Mouse (Mus musculus) liver, postnatal 0 days (tissue): ENCODE measurements around the gene Meig1. TPM values are rescaled to one million over a fixed set of nuclear protein-coding genes. Genes with fewer than 3 reads are reported as not detected.
"Not testable (repeated sequence)": the region's sequence is repeated elsewhere in the genome, so short reads cannot be mapped to it uniquely, and the experiment has no call there.

Experiments used
- ATAC-seq: fragments of 200-750 bp; cut with Nextera tagmentation; 2 replicates; pipeline ENCODE4 v1.8.0; 2017; ENCODE audit warnings: mild to moderate bottlenecking, moderate library complexity
- DNase-seq: peaks from one replicate; pipeline ENCODE4 v3.0.0-alpha.2; 2016
- H3K27ac ChIP-seq: fragments of 300-500 bp; sonication (generic); 2 replicates; pipeline ENCODE4 v1.5.1; 2014; ENCODE audit warnings: antibody characterized with exemption, moderate library complexity, mild to moderate bottlenecking, low read depth
- H3K27me3 ChIP-seq: fragments of 300-500 bp; sonication (generic); 2 replicates; pipeline ENCODE4 v1.6.1; 2014; ENCODE audit warnings: low read length, control low read depth, mixed read lengths; ENCODE audit not compliant: insufficient read depth
- H3K36me3 ChIP-seq: fragments of 300-500 bp; sonication (generic); replicated peaks from 2 replicates; pipeline ENCODE4 v1.6.1; 2014; ENCODE audit warnings: mild to moderate bottlenecking, control low read depth, low read length, moderate library complexity, mixed read lengths; ENCODE audit not compliant: insufficient read depth
- H3K4me1 ChIP-seq: fragments of 300-500 bp; sonication (generic); 2 replicates; pipeline ENCODE4 v1.6.1; 2014; ENCODE audit warnings: antibody characterized with exemption, mild to moderate bottlenecking, control low read depth; ENCODE audit not compliant: insufficient read depth
- H3K4me2 ChIP-seq: fragments of 300-500 bp; sonication (generic); 2 replicates; pipeline ENCODE4 v1.6.1; 2014; ENCODE audit warnings: low read depth, mild to moderate bottlenecking, low read length, moderate library complexity, mixed read lengths
- H3K4me3 ChIP-seq: fragments of 300-500 bp; sonication (generic); 2 replicates; pipeline ENCODE4 v1.5.1; 2014; ENCODE audit warnings: low read depth, low read length
- H3K9ac ChIP-seq: fragments of 300-500 bp; sonication (generic); replicated peaks from 2 replicates; pipeline ENCODE4 v1.6.1; 2014; ENCODE audit warnings: mild to moderate bottlenecking, moderate library complexity
- H3K9me3 ChIP-seq: fragments of 300-500 bp; sonication (generic); 2 replicates; pipeline ENCODE4 v1.6.1; 2016; ENCODE audit warnings: mild to moderate bottlenecking, control low read depth, low read length, mixed read lengths
- CTCF ChIP-seq: sonication (generic); IDR thresholded peaks from 2 replicates; pipeline ENCODE4 v1.5.1; 2016; ENCODE audit warnings: antibody characterized with exemption, low read depth
- EP300 ChIP-seq: IDR thresholded peaks from 2 replicates; pipeline ENCODE4 v1.6.1; 2016; ENCODE audit warnings: antibody characterized with exemption, low read depth, mild to moderate bottlenecking
- WGBS: fragments of 180-500 bp; shearing (Covaris S2); extraction: QIAGEN DNeasy Blood & Tissue Kit; methylation state at CpG from one replicate; pipeline ENCODE4 v1.1.7; 2014; ENCODE audit not compliant: insufficient replicate concordance; 5-methylcytosine and 5-hydroxymethylcytosine counted together
- polyA plus RNA-seq: library from polyadenylated mRNA; unstranded; fragments of >200 nt; fragmentation: Nextera tagmentation; extraction: Ambion mirVana; gene quantifications from 2 replicates; pipeline ENCODE4 v1.2.1, GENCODE M21; 2015

Meig1 gene
- polyA plus RNA-seq, 1 experiment from 2014 or later: 0.69 TPM

GRCm38 (mm10) chr2:3415676-3416075 lies 6.8 kb downstream of the Meig1 start:
- Histone ChIP-seq H3K9me3 (no peaks in the 10 kb centered on the region), H3K4me2 (no peak overlapping the region), H3K9ac (no peak overlapping the region), H3K4me3 (no peak overlapping the region), H3K36me3 (no peaks in the 10 kb centered on the region), H3K27ac (no peak overlapping the region), H3K4me1 (peaks cover 6% of the 10 kb centered on the region; the same call in 1 of the 2 replicates), H3K27me3 (peaks cover 11% of the 10 kb centered on the region)
- 56% methylated on average over 1 of the region's 1 CpGs for WGBS
- ATAC-seq (no peak), DNase-seq (no peak)
- TF ChIP-seq EP300 (no peak), CTCF (no peak)

GRCm38 (mm10) chr2:3414241-3414640 lies 8.2 kb downstream of the Meig1 start:
- ATAC-seq: no peak
- TF ChIP-seq CTCF (peak; percentile 78), EP300 (no peak)
- peaks cover 11% of the 10 kb centered on the region for H3K27me3 ChIP-seq
- no peak overlapping the region for H3K4me3 ChIP-seq
- 27% methylated on average over 4 of the region's 4 CpGs for WGBS
- no peak overlapping the region for H3K27ac ChIP-seq
- H3K9ac ChIP-seq: no peak overlapping the region
- H3K4me2 ChIP-seq: no peak overlapping the region
- DNase-seq: peak; percentile 77
- 0 out of 2 replicates have a peak, but pooled peaks cover 6% of the 10 kb centered on the region for H3K4me1 ChIP-seq
- no peaks in the 10 kb centered on the region for H3K9me3 ChIP-seq
- no peaks in the 10 kb centered on the region for H3K36me3 ChIP-seq

- peaks cover 2% of the 10 kb centered on the region; the same call in 1 of the 2 replicates for H3K4me1 ChIP-seq
- no peak overlapping the region for H3K27ac ChIP-seq
- no peak overlapping the region for H3K9ac ChIP-seq
- H3K27me3 ChIP-seq: no peaks in the 10 kb centered on the region
- DNase-seq (no peak), ATAC-seq (no peak)
- H3K4me3 ChIP-seq: no peak overlapping the region
- TF ChIP-seq EP300 (no peak), CTCF (no peak)
- no peaks in the 10 kb centered on the region for H3K36me3 ChIP-seq
- no peak overlapping the region for H3K4me2 ChIP-seq
- WGBS: 46% methylated on average over 7 of the region's 7 CpGs
- no peaks in the 10 kb centered on the region for H3K9me3 ChIP-seq
These were observed 14.7 kb downstream of the Meig1 start for GRCm38 (mm10) chr2:3407756-3408155.

GRCm38 (mm10) chr2:3405981-3406380 lies 16.5 kb downstream of the Meig1 start:
- Histone ChIP-seq H3K9me3 (no peaks in the 10 kb centered on the region), H3K27me3 (no peaks in the 10 kb centered on the region), H3K4me1 (peaks cover 2% of the 10 kb centered on the region; the same call in 1 of the 2 replicates), H3K9ac (no peak overlapping the region), H3K36me3 (no peaks in the 10 kb centered on the region), H3K4me3 (no peak overlapping the region), H3K27ac (no peak overlapping the region), H3K4me2 (no peak overlapping the region)
- TF ChIP-seq EP300: no peak
- no peak for TF ChIP-seq CTCF
- ATAC-seq (no peak), DNase-seq (no peak)
- WGBS: 73% methylated on average over 4 of the region's 4 CpGs

GRCm38 (mm10) chr2:3397110-3397509 lies 25.3 kb downstream of the Meig1 start, which contains the start of gene Olah:
Olah (minus strand) TSS chr2:3397210.
- 63% methylated on average over 10 of the region's 10 CpGs for WGBS
- not testable (repeated sequence) for H3K4me2 ChIP-seq, H3K36me3 ChIP-seq, H3K27me3 ChIP-seq, H3K9ac ChIP-seq, H3K9me3 ChIP-seq, ATAC-seq, H3K4me3 ChIP-seq, DNase-seq, H3K4me1 ChIP-seq, H3K27ac ChIP-seq

DNA sequence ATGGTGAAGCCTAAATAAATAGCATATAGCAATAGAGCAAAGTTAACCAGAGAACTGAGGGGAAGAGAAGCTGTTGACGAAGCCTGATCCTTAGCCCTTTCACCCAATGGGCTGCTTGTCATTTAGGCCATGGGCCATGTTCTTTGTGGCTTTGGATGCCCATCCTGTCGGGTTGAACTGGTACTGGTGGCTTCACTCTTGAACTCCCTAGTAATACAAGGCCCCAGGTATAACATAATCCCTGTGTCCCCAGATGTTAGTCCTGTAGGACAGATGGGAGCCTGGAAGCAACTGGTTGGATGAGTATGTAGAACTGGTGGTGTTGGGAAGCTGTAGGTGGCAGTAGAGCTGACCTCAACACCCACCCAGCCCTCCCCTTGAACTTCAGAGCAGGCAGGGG lies 30.5 kb downstream of the Meig1 start:
- TF ChIP-seq CTCF (no peak), EP300 (no peak)
- no peak overlapping the region for H3K4me3 ChIP-seq
- no peaks in the 10 kb centered on the region for H3K27me3 ChIP-seq
- H3K4me1 ChIP-seq: no peaks in the 10 kb centered on the region
- no peak for ATAC-seq
- H3K9me3 ChIP-seq: no peaks in the 10 kb centered on the region
- DNase-seq: no peak
- no peak overlapping the region for H3K9ac ChIP-seq
- no peaks in the 10 kb centered on the region for H3K36me3 ChIP-seq
- H3K4me2 ChIP-seq: no peak overlapping the region
- no peak overlapping the region for H3K27ac ChIP-seq
- WGBS: 68% methylated on average over 2 of the region's 2 CpGs

- TF ChIP-seq CTCF (no peak), EP300 (no peak)
- WGBS: 74% methylated on average over 6 of the region's 6 CpGs
These were observed 35.2 kb downstream of the Meig1 start for GRCm38 (mm10) chr2:3387105-3387860.

More at GRCm38 (mm10) chr2:3387105-3387860, 35.2 kb downstream of the Meig1 start:
- Histone ChIP-seq H3K27me3 (no peaks in the 10 kb centered on the region), H3K4me2 (no peak overlapping the region), H3K9ac (no peak overlapping the region), H3K9me3 (no peaks in the 10 kb centered on the region), H3K4me3 (no peak overlapping the region), H3K27ac (no peak overlapping the region), H3K36me3 (no peaks in the 10 kb centered on the region), H3K4me1 (no peaks in the 10 kb centered on the region)
- DNase-seq (no peak), ATAC-seq (no peak)
